Mouse (Mus musculus) MEL (cell line): ENCODE measurements around the gene Nup37.

Experiments
- BHLHE40 ChIP-seq: IDR thresholded peaks from 2 replicates; pipeline ENCODE4 v1.6.1; 2012; ENCODE audit warnings: low read depth, mild to moderate bottlenecking, inconsistent platforms, low read length, improper control_type of control experiment, borderline replicate concordance
- CTCF ChIP-seq, 3 experiments: IDR thresholded peaks in 2 of 3; conservative IDR thresholded peaks in 1 of 3; 2 replicates each; pipeline ENCODE4 v1.5.1; 2011 to 2012; ENCODE audit warnings: low read length in 3 of 3, low read depth in 2 of 3, mild to moderate bottlenecking in 2 of 3, improper control_type of control experiment in 1 of 3, inconsistent platforms in 1 of 3, mixed read lengths in 1 of 3, moderate library complexity in 1 of 3; ENCODE audit not compliant: control insufficient read depth in 1 of 3, insufficient read depth in 1 of 3, poor library complexity in 1 of 3, severe bottlenecking in 1 of 3
- E2F4 ChIP-seq: IDR thresholded peaks from 2 replicates; pipeline ENCODE4 v1.6.1; 2011; ENCODE audit warnings: low read depth, low read length, improper control_type of control experiment, borderline replicate concordance
- HCFC1 ChIP-seq: IDR thresholded peaks from 2 replicates; pipeline ENCODE4 v1.6.1; 2012; ENCODE audit warnings: low read depth, mild to moderate bottlenecking, inconsistent platforms, low read length, improper control_type of control experiment, moderate library complexity
- SMC3 ChIP-seq: IDR thresholded peaks from 2 replicates; pipeline ENCODE4 v1.6.1; 2011; ENCODE audit warnings: low read depth, low read length, improper control_type of control experiment
- USF1 ChIP-seq: IDR thresholded peaks from 2 replicates; pipeline ENCODE4 v1.6.1; 2014; ENCODE audit warnings: low read depth, mild to moderate bottlenecking, inconsistent platforms, low read length, improper control_type of control experiment, moderate library complexity

- TF ChIP-seq HCFC1 (no peak), USF1 (no peak), SMC3 (no peak), CTCF (IDR thresholded peaks at IDR 0.05 in 2 of 3, conservative IDR thresholded peaks at IDR 0.05 in 1 of 3; ENCODE audit: control insufficient read depth in 1 of 3, insufficient read depth in 1 of 3, low read depth in 2 of 3, low read length in 3 of 3, poor library complexity in 1 of 3, severe bottlenecking in 1 of 3) (no peak), BHLHE40 (no peak), E2F4 (no peak)
Measured at GRCm38 (mm10) chr10:88221718-88222117, 74.9 kb downstream of the Nup37 start.
